Mouse (Mus musculus): ENCODE measurements at regions not wholly inside any gene's neighbourhood (a gene's known extent, or its start where the extent isn't known, plus 50 kb on each side); places are given as distances from the start of the nearest gene placed in this dataset.

DNA sequence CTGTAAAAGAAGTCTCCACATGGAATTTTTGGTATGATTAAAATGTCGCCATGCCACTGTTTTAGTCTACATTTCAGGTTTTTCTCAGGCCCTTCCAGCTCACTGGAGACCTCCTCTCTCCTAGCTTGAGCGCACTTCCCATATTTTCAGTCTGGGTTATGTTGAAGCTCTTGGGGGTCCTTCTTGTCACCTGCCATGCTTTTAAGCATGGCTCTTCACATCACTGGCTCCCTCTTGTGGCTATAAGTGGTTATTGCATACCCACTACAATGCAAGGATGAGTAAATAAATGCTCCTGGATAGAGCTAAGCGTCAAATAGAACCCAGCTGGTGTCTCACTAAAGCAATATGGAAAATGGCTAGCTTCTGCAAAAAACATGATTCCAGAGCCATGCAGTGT is 255.1 kb upstream of the Tsc22d2 start:
- peak; percentile 26 for DNase-seq

DNA sequence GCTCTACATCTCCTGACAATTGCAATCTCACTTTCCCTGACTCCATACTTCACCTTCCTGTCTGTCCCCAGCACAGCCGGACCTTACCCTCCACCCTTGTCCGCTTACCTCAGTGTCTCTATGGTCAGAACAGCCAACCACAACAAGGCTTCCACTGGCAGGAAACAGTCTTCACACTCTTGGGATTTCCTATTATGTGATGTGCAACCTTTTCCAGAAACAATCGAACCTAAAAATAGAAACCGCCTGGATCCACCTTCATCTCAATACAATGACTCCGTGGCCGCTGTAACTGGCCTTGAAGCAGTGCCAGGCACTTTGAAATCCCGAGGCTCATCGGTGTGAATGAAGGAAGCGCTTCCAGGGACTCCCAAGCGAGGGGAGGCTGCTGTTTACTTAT is 252.3 kb upstream of the Tsc22d2 start:
- no peak for DNase-seq

DNA sequence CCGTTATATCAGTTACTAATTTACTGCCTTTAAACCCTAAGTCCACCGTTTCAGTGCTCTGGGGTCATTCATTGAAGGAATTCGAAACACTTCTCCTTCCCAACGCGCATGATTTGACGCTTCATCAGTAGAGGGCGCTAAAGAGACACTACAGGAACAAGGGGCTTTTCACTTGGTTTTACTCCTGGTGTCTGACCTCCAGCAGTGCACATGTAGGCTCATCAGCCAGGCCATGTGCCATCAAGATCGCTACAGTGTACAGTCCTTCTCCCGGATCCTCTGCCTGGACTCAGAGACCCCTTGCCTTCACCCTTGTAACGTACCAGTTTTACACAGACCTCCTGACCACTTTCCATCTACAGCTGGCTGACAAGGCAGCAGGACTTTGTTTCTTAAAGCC is 250.7 kb upstream of the Tsc22d2 start:
- DNase-seq: peak; percentile 73

DNA sequence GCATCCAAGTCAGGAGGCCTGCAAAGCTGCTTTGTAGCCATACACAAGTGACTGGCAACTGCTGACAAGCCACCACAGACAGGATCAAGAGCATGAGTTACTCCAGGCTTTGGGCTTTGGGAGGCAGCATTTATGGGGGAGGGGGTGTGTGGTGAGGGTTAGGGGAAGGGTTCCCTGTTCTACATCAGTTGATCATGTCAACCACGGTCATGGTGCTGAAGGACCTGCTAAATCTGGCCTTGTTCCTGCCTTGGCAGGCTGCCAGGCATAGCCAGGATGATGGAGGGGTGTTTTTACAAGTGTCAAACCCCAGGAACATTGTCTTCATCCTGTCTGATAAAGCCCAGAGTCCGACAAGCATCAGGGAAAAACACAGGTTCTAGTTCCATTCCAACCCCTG is 247.9 kb upstream of the Tsc22d2 start:
- no peak for DNase-seq

DNA sequence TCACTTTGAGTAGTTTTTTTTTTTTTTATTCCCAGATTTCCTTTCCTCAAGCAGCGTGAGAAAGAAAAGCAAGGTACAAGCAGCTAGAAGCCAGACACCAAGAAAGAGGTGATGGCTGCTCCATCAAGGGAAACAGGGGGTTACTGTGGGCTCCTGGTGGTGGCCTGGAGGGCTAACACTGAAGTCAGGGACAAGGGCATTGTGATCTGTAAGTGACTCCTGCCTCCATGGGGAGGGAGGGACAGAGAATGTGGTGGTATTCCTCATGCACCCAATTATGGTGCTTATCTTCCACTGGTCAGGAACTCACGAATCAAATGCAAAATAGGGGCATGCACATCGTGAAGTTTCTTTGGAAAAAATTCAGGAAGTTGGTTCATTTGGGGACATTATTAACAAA is 247.4 kb upstream of the Tsc22d2 start:
- no peak for DNase-seq

DNA sequence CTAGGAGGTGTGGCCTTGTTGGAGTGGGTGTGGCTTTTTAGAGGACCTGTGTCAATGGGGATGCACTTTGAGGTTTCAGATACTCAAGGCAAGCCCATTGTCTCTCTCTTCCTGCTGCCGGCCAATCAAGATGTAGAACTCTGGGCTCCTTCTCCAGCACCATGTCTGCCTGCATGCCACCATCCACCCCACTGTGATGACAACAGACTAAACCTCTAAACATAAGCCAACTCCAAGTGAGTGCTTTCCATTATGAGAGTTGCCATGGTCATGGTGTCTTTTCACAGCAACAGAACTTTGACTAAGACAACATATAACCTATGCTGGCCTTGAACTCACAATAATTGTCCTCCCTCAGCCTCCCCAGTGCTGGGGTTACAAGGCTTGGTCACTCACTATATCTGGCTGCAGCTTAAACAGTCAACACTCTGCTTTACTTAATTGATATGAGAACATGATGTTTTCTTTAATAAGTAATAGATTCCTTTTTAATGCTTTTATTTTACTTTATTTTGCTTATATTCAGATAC is 246.7 kb upstream of the Tsc22d2 start:
- DNase-seq: no peak

DNA sequence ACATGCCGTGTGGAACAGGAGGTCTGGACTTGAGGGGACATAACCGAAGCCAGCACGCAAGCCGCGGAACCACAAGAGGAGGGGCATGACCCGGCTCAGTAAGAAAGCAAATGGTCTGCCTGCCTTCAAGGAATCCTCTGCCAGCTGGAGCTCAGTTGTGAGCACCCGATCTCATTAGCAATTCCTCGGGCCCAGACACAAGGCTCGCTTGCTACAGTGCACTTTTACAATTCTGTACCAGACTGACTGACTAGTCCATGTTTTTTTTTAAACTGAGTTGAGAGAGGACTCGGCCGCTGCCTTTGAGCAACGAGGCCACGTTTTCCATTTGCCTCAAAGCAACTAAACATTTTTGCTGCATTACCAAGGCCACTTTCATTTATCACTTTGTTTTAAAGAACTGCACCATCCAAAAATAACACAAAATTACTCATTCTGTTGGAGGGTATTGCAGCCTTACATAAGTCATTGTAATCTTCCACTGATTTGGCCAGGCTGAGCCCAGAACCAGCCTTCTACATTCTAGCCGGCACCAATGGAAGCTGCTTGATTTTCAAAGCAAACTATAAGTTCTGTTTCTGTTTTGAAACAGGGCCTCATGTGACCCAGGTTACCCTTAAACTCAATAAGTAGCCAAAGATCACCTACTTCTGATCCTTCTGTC is 245.9 kb upstream of the Tsc22d2 start:
- peak; percentile 48 for DNase-seq

DNA sequence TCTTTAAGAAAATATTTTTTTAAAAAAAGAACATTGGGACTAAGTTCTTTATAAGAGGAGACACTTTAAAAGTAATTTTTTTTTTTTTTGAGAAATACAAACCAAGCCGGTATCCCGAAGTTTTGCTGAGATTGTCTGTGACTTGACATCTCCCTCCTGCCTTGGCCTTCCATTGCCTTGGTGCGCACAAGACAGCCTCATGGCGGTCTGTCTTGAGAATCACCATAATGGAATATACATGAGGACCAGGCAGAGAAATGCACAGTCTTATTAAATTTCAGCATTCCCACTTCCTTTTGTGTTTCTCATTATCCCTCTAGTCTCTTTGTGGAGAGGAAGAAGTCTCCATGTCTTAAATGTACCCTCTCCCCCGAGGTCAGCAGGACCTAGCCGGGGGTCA is 244.7 kb upstream of the Tsc22d2 start:
- no peak for DNase-seq

DNA sequence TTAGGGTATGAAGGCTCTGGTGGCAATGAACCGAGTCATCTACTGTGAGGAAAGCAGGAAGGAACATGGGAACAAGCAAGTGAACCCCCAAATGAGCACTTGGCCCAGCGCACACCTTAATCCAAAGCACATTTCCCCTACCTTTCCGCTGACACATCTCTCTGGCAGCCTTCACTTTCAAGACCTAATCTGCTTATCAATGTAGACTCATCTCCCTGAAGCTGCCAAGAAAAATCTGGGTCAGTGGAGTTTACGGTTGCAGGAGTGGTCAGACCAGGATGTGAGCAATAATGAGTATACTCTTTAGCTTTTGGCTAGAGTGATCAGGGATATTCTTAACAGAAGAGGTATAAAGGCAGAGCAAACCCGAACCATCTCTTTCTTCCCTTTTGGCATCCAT is 242.4 kb upstream of the Tsc22d2 start:
- no peak for DNase-seq

DNA sequence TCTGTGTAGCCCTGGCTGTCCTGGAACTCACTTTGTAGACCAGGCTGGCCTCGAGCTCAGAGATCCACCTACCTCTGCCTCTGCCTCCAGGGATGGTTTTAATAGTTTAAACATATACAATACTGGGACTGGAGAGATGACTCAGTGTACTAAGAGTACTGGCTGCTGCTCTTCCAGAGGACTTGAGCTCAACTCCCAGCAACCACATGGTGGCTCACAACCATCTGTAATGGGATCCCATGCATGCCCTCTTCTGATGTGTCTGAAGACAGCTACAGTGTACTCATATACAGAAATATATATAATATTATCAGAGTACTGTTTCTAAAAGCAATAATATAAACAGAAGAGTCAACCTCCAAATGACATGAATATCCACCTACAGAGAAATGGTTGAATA is 240.7 kb upstream of the Tsc22d2 start:
- no peak for DNase-seq

DNA sequence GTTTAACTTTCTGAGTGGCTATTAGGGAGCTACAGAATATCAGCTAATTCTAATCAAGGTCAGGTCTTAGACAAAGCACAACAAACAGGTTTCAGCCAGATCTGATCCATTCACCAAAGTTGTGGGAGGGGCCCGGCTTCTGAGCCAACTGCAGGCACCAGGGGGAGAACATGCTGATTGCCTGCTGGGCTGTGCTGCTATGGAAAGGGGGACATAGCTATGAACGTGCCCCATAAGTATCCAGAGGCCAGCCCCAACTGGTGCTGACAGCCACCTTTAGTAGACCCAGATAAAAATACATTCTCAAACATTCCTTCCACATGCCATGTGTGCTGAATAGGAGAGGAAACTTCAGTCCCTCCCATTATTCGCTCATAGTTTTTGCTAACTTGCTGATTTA is 232.8 kb upstream of the Tsc22d2 start:
- DNase-seq: no peak

DNA sequence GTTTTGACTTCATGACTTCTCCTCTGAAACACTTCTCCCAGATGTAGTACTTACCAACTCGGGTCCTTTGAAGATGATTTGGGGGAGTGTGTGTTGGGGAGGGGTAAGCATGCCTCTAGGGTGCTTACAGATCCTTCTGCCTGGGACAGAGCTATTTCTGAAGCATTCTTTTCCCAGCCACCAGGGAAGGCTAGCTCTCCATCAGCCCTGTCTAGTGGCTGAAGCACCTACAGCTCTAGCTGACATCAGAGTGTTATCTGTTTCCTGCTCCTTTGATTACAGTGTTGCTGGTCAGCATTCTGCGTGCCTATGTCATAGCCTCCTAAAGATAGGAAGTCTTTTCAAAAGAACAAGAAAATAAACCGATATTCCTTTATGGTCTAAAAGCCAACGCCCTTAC is 232.2 kb upstream of the Tsc22d2 start:
- DNase-seq: no peak

DNA sequence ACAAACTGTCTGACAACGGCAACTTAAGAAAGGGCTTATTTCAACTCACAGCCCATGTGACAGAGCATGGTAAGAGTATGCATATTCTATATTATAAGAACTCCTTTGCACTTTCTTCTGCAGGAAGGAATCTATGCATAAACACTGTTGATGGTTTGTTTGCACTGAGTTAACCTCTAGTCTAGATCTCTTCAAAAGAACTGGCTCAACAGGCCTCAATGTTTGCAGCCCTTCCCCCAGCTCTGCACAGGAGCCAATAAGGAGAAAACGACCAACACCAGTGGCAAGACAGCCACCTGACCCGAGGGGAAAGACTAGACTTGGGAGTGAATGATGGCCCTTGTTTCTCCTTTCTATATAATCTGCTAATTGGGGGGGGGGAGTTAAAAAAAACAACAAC is 231.2 kb upstream of the Tsc22d2 start:
- no peak for DNase-seq

DNA sequence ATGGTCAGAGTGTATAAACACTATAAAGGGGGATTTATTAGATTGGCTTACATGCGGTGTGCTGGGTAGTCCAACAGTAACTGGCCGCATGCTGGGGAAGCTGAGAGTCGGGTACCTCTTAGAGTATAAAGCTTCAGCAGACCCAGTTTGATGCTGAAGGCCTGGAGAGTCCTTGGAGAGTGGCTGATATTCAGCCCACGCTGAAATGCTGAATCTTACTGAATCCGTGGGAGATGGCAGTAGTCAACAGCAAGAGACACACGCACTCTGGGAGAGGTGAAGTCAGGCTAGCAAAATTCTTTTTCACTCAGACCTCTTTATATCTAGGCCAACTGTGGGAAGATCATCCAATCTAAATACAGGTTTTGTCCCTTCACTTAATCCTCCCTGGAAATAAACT is 214.1 kb upstream of the Tsc22d2 start:
- DNase-seq: no peak

DNA sequence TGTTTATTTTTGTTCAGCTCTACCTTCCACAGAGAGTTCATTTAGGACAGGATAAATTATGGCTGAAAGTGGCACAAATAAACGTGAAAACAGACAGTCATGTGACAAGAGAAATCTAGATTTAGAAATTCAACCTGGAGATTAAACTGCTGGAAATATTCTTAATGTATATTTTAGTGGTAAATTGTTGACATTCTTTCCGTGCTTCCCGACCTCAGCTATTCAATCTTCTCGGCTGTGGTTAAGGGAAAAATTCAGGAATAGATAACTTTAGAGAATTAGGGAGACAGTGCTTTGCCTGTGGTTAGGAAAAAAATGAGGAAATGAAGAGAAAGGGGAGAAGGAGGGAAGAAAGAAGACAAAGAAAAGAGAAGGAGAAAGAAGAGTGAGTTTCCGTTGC is 211.7 kb upstream of the Tsc22d2 start:
- no peak for DNase-seq

DNA sequence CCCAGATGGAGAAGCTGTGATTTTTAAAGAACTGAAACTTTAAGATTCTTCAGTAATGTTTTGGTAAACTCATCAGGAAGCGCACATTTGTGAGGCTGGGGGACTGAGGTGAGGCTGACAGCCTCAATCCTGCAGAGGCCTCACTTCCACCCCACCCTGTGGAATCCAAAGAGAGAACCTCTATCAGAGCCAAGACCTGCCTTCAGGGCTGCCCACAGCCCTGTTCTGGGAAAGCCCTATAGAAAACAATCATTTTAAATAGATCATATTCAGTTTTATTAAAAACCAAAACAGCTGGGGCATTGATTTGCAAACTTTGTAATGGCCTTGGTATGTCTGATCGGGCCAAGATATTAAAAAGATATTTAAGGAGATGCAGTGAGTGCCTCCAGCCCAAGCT is 210.7 kb upstream of the Tsc22d2 start:
- DNase-seq: no peak

DNA sequence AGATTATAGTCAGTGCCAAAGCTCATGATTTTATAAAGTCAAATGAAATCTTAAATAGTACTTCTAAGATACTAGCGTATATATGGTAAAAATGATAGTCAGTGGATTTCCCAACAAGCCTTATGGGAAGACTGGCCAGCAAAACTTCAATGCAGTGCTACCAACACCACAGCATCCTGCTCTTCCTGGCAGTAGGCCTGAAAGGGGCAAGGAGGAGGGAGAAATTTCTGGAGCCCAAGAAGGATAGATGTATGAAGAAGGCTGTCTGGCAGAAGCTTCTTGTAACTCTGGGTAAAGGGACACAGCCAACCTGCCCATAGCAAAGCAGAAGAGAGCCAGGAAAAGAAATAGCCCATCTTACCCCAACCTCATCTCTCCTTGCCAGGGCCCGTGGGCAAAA is 209.0 kb upstream of the Tsc22d2 start:
- no peak for DNase-seq

DNA sequence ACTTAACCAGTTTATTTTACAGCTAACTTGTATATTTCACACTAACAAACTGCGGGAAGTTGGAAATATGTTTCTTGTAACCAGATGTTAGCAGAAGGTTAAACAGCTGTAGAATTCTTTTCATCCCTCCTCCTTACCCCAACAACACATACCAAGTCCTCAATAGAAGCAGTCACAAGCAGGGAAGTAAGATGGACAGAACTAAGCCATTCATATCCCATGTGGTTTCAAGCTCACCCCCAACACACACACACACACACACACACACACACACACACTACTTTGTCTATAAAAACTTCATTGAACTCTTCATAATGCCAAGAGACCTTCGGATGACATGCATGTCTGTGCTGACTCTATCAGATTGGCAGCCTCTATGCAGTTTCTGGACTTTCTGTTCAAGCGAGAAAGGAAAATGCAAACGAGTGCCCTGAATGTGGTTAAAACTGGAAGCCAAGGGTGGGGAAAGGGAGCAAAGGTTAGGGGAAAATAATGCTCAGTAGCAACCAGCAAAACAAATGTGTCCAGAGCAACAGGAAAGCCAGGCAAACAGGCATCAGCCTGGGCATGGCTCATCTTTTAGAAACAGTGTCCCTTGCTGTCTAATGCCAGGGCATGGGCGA is 207.6 kb upstream of the Tsc22d2 start:
- no peak for DNase-seq

DNA sequence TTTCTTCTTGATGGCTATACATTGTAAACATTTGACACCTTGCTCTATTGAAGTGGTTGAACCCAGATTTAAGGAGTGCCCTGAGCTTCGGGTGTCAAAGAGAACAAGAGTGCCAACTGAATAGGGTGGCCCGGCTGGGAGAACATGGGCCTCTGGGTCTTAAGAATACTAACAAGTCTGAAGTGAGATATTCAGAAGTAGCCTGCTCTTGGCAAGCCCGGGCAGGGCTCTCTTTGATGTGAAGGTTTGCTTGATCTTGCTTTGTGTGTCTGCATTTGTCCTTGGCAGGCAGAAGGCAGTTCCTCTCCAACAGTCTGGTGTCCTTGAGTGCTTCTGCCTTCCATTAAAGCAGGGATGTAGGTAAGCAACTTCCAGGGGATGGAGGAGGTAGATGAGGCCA is 203.5 kb upstream of the Tsc22d2 start:
- no peak for DNase-seq

DNA sequence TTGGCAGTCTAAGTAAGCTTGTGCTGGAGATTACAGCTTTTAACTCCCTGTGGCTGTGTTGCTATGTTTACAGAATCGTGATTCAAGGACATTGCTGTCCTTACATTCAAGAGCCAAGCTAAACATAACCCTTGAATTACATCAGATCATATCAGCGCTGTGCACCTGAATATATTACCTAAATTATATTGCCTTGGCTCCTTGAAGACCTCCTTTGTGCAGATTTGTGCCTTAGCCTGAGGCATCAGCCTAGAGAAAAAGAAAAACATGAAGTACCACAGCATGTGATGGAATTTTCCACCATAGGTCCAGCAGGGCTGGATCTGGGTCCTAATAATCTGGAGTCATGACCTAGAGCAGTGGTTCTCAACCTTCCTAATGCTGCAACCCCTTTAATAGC is 189.8 kb upstream of the Tsc22d2 start:
- DNase-seq: no peak

DNA sequence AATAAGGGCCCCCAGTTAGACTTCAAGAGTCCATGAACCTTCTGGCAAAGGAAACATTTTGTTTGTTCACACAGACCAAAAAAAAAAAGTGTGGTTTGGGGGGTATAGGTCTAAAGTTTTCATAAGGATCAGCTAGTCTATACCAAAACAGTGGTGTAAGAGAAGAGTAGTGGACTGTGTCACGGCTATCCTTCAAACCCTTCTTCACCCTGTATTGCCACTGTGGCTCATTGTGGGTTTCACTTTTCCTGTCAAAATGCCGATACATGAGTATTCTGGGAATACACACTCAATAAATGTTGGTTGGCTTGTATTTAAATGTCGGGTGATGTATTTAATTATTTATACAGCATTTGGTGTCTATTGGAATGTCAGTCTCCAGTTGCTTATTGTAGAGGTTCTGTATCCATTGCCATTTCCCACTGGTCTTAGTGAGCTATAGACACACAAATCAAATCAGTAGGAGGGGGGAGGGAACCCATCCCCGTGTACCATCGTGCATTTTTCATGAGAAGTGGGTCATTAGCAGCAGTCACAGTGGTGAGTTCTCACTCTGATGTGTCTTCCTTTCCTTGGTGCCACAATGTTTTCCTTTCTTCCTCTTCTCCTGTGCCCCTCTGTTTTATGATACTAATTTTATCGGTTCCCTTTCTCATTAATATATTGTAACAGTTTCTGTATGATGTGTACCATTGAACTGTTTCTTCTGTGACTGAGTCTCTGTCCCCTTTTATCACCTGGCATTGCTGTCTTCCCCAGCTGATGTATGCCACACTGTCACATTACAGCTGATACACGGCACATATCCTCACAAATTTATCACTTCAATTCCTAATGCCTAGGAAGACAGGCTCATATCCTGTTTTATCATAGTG is 187.8 kb upstream of the Tsc22d2 start:
- DNase-seq: no peak

DNA sequence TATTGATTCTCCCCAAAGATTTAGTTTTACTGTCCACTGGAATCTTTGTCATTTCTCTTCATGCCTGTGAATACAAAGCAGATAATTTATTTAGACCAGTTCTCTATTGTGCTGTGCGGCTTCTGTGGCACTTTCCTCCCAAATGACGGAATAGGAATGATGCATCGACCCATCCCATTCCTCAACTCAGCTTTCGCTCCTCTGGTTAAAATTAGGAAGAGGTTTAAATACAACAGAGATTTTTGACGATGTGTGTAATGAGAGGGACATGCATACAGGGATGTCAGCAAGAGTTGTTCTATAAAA is 187.2 kb upstream of the Tsc22d2 start:
- DNase-seq: no peak

DNA sequence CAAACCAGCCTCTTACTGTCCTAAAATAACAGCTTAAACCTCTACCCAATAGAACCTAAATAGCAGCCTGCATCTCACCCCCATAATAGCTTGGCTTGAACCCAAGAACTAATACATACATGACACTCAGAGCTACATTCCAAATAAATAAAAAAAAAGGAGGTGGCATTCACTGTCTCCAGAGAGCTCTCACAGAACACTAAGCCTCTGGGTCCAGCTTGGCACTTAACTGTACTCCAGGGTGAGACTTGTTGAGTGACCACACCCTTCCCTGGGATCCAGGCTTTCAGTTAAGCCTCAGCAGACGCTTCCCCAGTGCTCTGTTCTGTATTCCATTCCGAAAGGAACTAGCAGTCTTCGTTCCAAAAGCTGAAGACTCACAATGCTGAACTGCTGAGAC is 186.3 kb upstream of the Tsc22d2 start:
- no peak for DNase-seq

DNA sequence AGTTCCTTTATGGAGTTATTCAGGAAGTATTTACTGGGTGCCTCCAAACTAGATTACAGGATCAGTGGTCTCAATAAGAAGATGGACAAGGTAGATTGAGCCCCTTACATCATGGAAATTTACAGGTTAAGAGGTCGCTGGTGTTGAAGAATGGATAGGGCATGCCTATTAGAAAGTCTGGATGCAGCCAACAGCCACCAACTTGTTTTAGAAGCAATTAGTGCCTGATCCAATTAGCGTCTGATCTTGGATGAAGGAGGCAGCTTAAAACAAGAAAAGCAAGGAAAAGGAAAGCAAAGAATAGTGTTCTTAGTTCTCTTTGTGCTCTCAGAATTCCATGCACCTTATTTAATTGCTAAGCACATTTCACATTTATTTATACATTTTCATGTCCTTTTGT is 182.8 kb upstream of the Tsc22d2 start:
- DNase-seq: no peak

Data from layer of hippocampus, adult 9-11 months (tissue).